Mouse (Mus musculus): ENCODE results near the gene Gnai3. TPM values are rescaled to one million over a fixed set of nuclear protein-coding genes. Genes with fewer than 3 reads are reported as not detected.

Gnai3 gene
- total and polyA plus RNA-seq, 3 experiments = 54.1 to 145 (median 78.7) TPM

DNA sequence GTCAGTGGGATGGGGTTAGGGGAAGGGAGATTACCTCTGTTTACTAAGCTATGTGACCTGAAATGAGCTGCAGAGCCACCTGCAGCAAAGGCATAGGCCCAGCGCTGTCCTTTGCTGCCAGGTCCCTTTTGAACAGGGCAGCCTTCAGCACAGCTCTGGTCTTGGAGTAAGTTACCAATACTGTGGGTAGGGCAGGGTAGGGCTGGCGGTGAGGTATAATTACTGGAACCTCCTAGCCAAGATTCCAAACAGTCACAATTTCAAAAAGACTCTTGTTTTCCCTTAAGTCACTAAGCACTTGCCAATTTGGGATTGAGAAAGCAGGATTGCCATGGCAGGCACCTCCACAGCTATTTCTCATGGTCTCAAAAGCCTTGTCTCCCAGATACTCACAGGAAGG lies 55.4 kb downstream of the Gnai3 start:
- peaks cover 0 to 19% of the 10 kb centered on the region in 2 experiments for H3K36me3 ChIP-seq (replicated peaks in 1 of 2; ENCODE audit: control insufficient read depth in 1 of 2, insufficient read depth in 1 of 2, low read length in 1 of 2)
- H3K4me2 ChIP-seq (ENCODE audit: insufficient read depth, low read depth, poor library complexity, severe bottlenecking) = no peak overlapping the region
- no peak overlapping the region for H3K9ac ChIP-seq (ENCODE audit: insufficient read depth, low read depth)
- in situ Hi-C loops (cut with MboI; ENCODE audit: low pct_ligation_motif_present, low pct_unique_long_range_greater_than_20kb, low sequenced_read_pairs) (no loop called here), dilution Hi-C loops (cut with MboI; ENCODE audit: extremely low pct_ligation_motif_present, extremely low pct_unique_long_range_greater_than_20kb, low sequenced_read_pairs) (no loop called here)
- no peak overlapping the region for H3K4me3 ChIP-seq (replicated peaks in 1 of 3; ENCODE audit: low read depth in 2 of 3, low read length in 2 of 3, poor library complexity in 1 of 3)
- H3K79me2 ChIP-seq (replicated peaks; ENCODE audit: control insufficient read depth, extremely low read depth, insufficient read depth, poor library complexity, severe bottlenecking) = peaks cover 7% of the 10 kb centered on the region
- H3K9me3 ChIP-seq (replicated peaks; ENCODE audit: low read length) = no peaks in the 10 kb centered on the region
- peaks cover 4 to 45% of the 10 kb centered on the region in 2 experiments for H3K4me1 ChIP-seq (ENCODE audit: control insufficient read depth in 1 of 2, insufficient read depth in 2 of 2)
- no peak overlapping the region for H3K27ac ChIP-seq (ENCODE audit: insufficient read depth, low read depth)
- DNase-seq (ENCODE audit: extremely low read depth) = no peak
- TF ChIP-seq NRF1 (IDR thresholded peaks at IDR 0.05; ENCODE audit: low read depth, low read length) (no peak), ZMIZ1 (IDR thresholded peaks at IDR 0.05; ENCODE audit: low read depth, low read length) (no peak), MYC (IDR thresholded peaks at IDR 0.05; ENCODE audit: low read depth, low read length) (no peak), BHLHE40 (IDR thresholded peaks at IDR 0.05; ENCODE audit: low read depth, low read length) (no peak), E2F4 (IDR thresholded peaks at IDR 0.05; ENCODE audit: insufficient replicate concordance, low read depth, low read length) (no peak)
- no peaks in the 10 kb centered on the region for H3K27me3 ChIP-seq (replicated peaks)

DNA sequence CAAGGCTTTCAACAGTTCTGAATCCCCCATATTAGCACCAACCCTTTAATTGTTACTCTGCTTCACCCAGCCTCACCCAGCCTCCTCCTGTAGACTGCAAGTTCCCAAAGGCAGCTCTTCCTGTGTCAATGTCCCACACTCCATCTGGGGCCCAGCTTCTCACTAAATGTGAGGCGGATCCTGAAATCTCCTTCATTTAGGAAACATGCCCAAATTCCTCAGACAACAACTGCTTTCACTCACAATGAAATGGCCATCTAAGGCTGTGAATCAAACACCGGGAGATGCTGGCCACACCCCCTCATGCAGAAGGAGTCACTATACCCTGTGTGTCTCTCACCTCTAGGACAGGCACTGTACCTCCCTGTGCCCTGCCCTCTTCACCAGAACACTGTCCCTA lies 56.0 kb downstream of the Gnai3 start:
- Histone ChIP-seq H3K9ac (ENCODE audit: insufficient read depth, low read depth) (no peak overlapping the region), H3K4me1 (ENCODE audit: control insufficient read depth in 1 of 2, insufficient read depth in 2 of 2) (peaks cover 4 to 45% of the 10 kb centered on the region in 2 experiments)

DNA sequence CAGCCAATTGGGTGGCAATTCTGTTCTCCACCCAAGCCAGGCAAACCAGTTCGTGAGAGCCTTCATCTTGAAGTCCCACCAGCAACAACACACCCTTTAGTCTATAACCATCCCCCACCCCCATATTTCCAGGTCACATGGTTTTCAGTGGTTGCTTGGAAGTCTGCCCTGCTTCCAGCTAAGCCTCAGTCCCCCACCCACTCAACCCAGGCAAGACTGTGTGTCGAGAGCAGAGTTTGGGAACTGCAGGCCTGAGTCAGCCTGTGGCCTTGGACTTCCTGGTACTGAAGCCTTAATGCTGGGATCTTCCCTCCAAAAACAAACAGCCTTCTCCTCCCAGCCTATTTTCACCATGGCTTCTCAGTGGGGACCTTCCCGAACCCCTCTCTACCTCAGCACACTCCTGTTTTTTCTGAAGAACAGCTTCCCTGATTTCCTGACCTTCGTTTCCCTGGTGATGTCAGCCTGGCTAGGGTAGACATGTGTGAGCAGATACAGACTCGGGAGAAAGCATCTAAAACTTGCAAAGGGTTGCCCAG lies 57.0 kb downstream of the Gnai3 start:
- TF ChIP-seq MYC (IDR thresholded peaks at IDR 0.05; ENCODE audit: low read depth, low read length) (no peak), MAFK (IDR thresholded peaks at IDR 0.05; ENCODE audit: insufficient replicate concordance, low read length) (no peak), SMC3 (IDR thresholded peaks at IDR 0.05; ENCODE audit: low read depth, low read length) (no peak), CTCF (conservative IDR thresholded peaks at IDR 0.05 in 1 of 2, IDR thresholded peaks at IDR 0.05 in 1 of 2; ENCODE audit: low read depth in 2 of 2, low read length in 2 of 2) (no peak)
- H3K79me2 ChIP-seq (replicated peaks; ENCODE audit: control insufficient read depth, extremely low read depth, insufficient read depth, poor library complexity, severe bottlenecking) = peaks cover 24% of the 10 kb centered on the region
- no peak overlapping the region for H3K4me2 ChIP-seq (ENCODE audit: insufficient read depth, low read depth, poor library complexity, severe bottlenecking)
- peaks cover 0 to 18% of the 10 kb centered on the region in 2 experiments for H3K36me3 ChIP-seq (replicated peaks in 1 of 2; ENCODE audit: control insufficient read depth in 1 of 2, insufficient read depth in 1 of 2, low read length in 1 of 2)
- dilution Hi-C loops (cut with MboI; ENCODE audit: extremely low pct_ligation_motif_present, extremely low pct_unique_long_range_greater_than_20kb, low sequenced_read_pairs) (no loop called here), in situ Hi-C loops (cut with MboI; ENCODE audit: low pct_ligation_motif_present, low pct_unique_long_range_greater_than_20kb, low sequenced_read_pairs) (no loop called here)
- H3K27me3 ChIP-seq (replicated peaks) = no peaks in the 10 kb centered on the region
- H3K27ac ChIP-seq (ENCODE audit: insufficient read depth, low read depth) = no peak overlapping the region
- peaks cover 12 to 53% of the 10 kb centered on the region in 2 experiments for H3K4me1 ChIP-seq (ENCODE audit: control insufficient read depth in 1 of 2, insufficient read depth in 2 of 2)
- DNase-seq (ENCODE audit: extremely low read depth) = no peak
- no peak overlapping the region for H3K9ac ChIP-seq (ENCODE audit: insufficient read depth, low read depth)
- no peaks in the 10 kb centered on the region for H3K9me3 ChIP-seq (replicated peaks; ENCODE audit: low read length)
- H3K4me3 ChIP-seq (replicated peaks in 1 of 3; ENCODE audit: low read depth in 2 of 3, low read length in 2 of 3, poor library complexity in 1 of 3) = no peak overlapping the region

More for the DNA sequence above, 56.0 kb downstream of the Gnai3 start:
- DNase-seq (ENCODE audit: extremely low read depth) = no peak
- Histone ChIP-seq H3K4me2 (ENCODE audit: insufficient read depth, low read depth, poor library complexity, severe bottlenecking) (no peak overlapping the region), H3K9me3 (replicated peaks; ENCODE audit: low read length) (no peaks in the 10 kb centered on the region), H3K27ac (ENCODE audit: insufficient read depth, low read depth) (no peak overlapping the region), H3K36me3 (replicated peaks in 1 of 2; ENCODE audit: control insufficient read depth in 1 of 2, insufficient read depth in 1 of 2, low read length in 1 of 2) (peaks cover 0 to 13% of the 10 kb centered on the region in 2 experiments), H3K27me3 (replicated peaks) (no peaks in the 10 kb centered on the region), H3K79me2 (replicated peaks; ENCODE audit: control insufficient read depth, extremely low read depth, insufficient read depth, poor library complexity, severe bottlenecking) (peaks cover 14% of the 10 kb centered on the region), H3K4me3 (replicated peaks in 1 of 3; ENCODE audit: low read depth in 2 of 3, low read length in 2 of 3, poor library complexity in 1 of 3) (no peak overlapping the region)
- dilution Hi-C loops (cut with MboI; ENCODE audit: extremely low pct_ligation_motif_present, extremely low pct_unique_long_range_greater_than_20kb, low sequenced_read_pairs) = no loop called here
- TF ChIP-seq ZKSCAN1 (IDR thresholded peaks at IDR 0.05; ENCODE audit: borderline replicate concordance, low read depth, low read length) (no peak), GABPA (IDR thresholded peaks at IDR 0.05; ENCODE audit: insufficient replicate concordance, low read depth, low read length) (no peak), RCOR1 (conservative IDR thresholded peaks at IDR 0.05; ENCODE audit: low read depth, low read length) (no peak), UBTF (IDR thresholded peaks at IDR 0.05; ENCODE audit: low read depth, low read length) (no peak), SIN3A (IDR thresholded peaks at IDR 0.05; ENCODE audit: low read length) (no peak), MYC (IDR thresholded peaks at IDR 0.05; ENCODE audit: low read depth, low read length) (no peak), CHD2 (IDR thresholded peaks at IDR 0.05; ENCODE audit: low read length) (no peak), POLR2A (IDR thresholded peaks at IDR 0.05; ENCODE audit: low read depth, low read length) (no peak), EP300 (IDR thresholded peaks at IDR 0.05; ENCODE audit: low read length) (no peak), BHLHE40 (IDR thresholded peaks at IDR 0.05; ENCODE audit: low read depth, low read length) (no peak), MAZ (IDR thresholded peaks at IDR 0.05; ENCODE audit: low read depth, low read length) (no peak)
- in situ Hi-C loops (cut with MboI; ENCODE audit: low pct_ligation_motif_present, low pct_unique_long_range_greater_than_20kb, low sequenced_read_pairs) = no loop called here
